Mouse (Mus musculus): ENCODE results near the gene Tmem30a. TPM values are rescaled to one million over a fixed set of nuclear protein-coding genes. Genes with fewer than 3 reads are reported as not detected.

Gene Tmem30a
- 91.2 and 108 TPM in 2 replicates for polyA plus RNA-seq (2014; fragmentation: Nextera tagmentation; extraction: Ambion mirVana)

DNA sequence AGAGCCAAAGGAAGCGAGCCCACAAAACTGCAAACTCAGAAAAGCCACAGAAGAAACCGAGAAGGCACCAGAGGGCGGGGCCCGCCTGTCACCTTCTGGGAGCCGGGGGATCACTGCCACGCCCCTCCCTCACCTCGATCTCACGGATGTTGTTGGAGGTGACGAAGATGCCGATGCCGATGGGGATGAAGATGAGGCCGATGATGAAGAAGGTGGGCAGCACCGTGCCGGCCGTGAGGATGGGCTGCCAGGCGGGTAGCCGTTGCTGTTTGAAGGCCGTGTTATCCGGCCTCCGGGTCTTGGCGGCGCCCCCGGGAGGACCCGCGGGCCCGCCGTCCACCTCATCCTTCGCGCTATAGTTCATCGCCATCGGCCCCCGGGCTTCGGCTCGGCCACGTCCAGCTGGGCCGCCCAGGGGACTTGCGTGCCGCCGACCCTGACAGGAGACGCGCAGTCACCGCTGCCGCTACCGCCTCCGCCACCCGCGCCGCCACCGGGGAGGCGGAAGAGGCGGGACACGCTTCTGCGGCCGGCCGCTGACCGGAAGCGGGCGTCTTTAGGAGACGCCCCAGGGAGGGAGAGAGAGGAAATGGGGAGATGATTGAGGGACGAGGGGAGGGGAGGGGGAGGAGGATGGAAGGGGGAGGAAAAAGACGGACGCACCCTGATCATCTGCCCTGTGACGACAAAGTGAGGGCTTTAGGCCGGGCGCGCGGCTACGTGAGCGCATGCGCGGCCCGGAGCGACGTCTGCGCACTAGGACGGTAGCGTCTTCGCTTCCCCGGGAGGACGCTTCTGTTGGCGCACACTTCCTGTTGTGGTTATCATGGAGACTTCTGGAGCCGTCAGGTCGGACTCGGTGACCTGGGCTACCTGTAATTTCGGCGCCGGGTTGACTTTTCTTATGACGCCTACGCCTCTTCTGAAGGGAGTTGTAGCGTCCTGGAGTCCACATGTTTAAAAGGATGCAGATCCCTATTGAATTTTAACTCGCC is at the start of gene Tmem30a:
Gene Tmem30a (minus strand): TSS at position 667 of the 995 bp plus-strand sequence.
- DNase-seq (ENCODE audit: low spot score, missing footprints), result peak; percentile 100
- Histone ChIP-seq H3K9me3 (ENCODE audit: control insufficient read depth, low read length) (no peaks in the 10 kb centered on the region), H3K9ac (ENCODE audit: low read length) (peak within 1 kb of the TSS; percentile 58), H3K4me2 (peak within 1 kb of the TSS; percentile 65), H3K27ac (ENCODE audit: low read depth, low read length) (peak within 1 kb of the TSS; percentile 73), H3K4me3 (ENCODE audit: low read depth, low read length) (peak within 1 kb of the TSS; percentile 79), H3K27me3 (ENCODE audit: control insufficient read depth, insufficient read depth, low read length) (no peaks in the 10 kb centered on the region), H3K4me1 (ENCODE audit: control insufficient read depth, insufficient read depth, low read length) (peaks cover 7% of the 10 kb centered on the region), H3K36me3 (ENCODE audit: control insufficient read depth, insufficient read depth, low read length) (no peaks in the 10 kb centered on the region)
- WGBS, result under 1% methylated on average over 91 of the region's 91 CpGs
- ATAC-seq (ENCODE audit: low FRiP score), result peak; percentile 97

DNA sequence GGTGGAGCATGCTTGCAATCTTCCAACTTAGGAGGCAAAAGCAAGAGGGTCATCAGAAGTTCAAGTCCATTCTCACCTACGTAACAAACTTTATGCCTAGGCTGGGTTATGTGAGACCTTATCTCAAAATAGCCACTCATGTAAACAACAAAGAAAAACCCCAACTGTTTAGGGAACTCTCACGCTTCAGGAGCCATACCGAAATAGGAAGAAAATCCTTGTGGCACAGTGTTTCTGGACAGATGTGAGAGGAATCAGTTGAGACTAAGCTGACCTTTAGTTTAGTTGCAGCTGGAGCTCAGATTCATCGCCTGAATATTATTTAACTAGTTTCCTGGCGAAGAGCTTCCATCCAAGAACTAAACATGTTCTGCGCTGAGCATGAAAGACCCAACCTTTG is 49.3 kb upstream of the Tmem30a start:
- Histone ChIP-seq H3K4me3 (ENCODE audit: low read depth, low read length) (no peak overlapping the region), H3K27me3 (ENCODE audit: control insufficient read depth, insufficient read depth, low read length) (no peaks in the 10 kb centered on the region), H3K36me3 (ENCODE audit: control insufficient read depth, insufficient read depth, low read length) (no peaks in the 10 kb centered on the region), H3K27ac (ENCODE audit: low read depth, low read length) (no peak overlapping the region), H3K4me2 (no peak overlapping the region), H3K9ac (ENCODE audit: low read length) (no peak overlapping the region), H3K4me1 (ENCODE audit: control insufficient read depth, insufficient read depth, low read length) (peaks cover 4% of the 10 kb centered on the region; the same call in 1 of the 2 replicates), H3K9me3 (ENCODE audit: control insufficient read depth, low read length) (no peaks in the 10 kb centered on the region)
- DNase-seq (ENCODE audit: low spot score, missing footprints), result no peak
- ATAC-seq (ENCODE audit: low FRiP score), result no peak
- WGBS, result 88% methylated on average over 6 of the region's 6 CpGs

DNA sequence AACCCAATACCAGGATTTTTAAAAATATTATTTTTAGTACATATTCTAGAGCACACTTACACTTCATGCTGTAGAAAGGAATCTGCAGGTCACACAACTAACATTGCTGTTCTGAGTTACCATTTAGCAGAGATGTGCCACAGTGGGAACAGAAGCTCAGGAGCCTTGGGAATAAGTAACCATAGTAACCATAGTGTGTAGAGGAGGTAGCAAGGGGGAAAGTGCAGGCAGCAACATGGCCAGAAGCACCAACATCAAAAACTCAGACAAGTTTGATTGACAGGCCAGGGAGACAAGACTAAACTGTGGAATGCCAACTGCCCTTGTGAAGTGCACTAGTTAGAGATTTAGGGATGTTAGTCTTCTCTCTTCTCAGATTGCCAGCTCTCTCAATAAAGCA is 48.7 kb upstream of the Tmem30a start:
- peak; percentile 73 for ATAC-seq (ENCODE audit: low FRiP score)
- Histone ChIP-seq H3K4me1 (ENCODE audit: control insufficient read depth, insufficient read depth, low read length) (peaks cover 4% of the 10 kb centered on the region; the same call in 1 of the 2 replicates), H3K4me3 (ENCODE audit: low read depth, low read length) (no peak overlapping the region), H3K9me3 (ENCODE audit: control insufficient read depth, low read length) (no peaks in the 10 kb centered on the region), H3K27me3 (ENCODE audit: control insufficient read depth, insufficient read depth, low read length) (no peaks in the 10 kb centered on the region), H3K36me3 (ENCODE audit: control insufficient read depth, insufficient read depth, low read length) (no peaks in the 10 kb centered on the region), H3K9ac (ENCODE audit: low read length) (no peak overlapping the region), H3K4me2 (no peak overlapping the region), H3K27ac (ENCODE audit: low read depth, low read length) (no peak overlapping the region)
- DNase-seq (ENCODE audit: low spot score, missing footprints), result peak; percentile 75

DNA sequence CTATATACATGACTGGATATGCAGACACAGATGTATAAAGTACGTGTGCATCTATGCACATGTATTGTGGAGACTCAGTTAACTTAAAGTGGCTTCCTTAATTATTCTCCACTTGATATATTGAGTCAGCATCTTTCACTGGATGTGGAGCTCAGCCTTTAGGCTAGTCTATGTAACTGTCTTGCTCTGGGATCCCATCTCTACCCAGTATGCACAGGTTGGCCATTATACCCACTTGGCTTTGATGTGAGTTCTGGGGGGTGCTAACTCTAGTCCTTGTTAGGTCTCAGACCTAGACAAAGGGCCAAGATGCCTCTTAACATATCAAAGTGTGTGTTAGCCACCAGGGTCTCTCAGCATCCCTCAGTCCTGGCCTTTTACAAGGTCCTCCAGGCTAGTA is 38.0 kb upstream of the Tmem30a start:
- H3K36me3 ChIP-seq (ENCODE audit: control insufficient read depth, insufficient read depth, low read length), result no peaks in the 10 kb centered on the region
- DNase-seq (ENCODE audit: low spot score, missing footprints) (no peak), ATAC-seq (ENCODE audit: low FRiP score) (peak; percentile 41)
- no peaks in the 10 kb centered on the region for H3K9me3 ChIP-seq (ENCODE audit: control insufficient read depth, low read length)
- H3K27ac ChIP-seq (ENCODE audit: low read depth, low read length), result no peak overlapping the region
- H3K9ac ChIP-seq (ENCODE audit: low read length), result no peak overlapping the region
- no peak overlapping the region for H3K4me3 ChIP-seq (ENCODE audit: low read depth, low read length)
- WGBS, result 77% methylated on average over 1 of the region's 1 CpGs
- H3K4me2 ChIP-seq, result no peak overlapping the region
- peaks cover 9% of the 10 kb centered on the region for H3K4me1 ChIP-seq (ENCODE audit: control insufficient read depth, insufficient read depth, low read length)
- no peaks in the 10 kb centered on the region for H3K27me3 ChIP-seq (ENCODE audit: control insufficient read depth, insufficient read depth, low read length)

DNA sequence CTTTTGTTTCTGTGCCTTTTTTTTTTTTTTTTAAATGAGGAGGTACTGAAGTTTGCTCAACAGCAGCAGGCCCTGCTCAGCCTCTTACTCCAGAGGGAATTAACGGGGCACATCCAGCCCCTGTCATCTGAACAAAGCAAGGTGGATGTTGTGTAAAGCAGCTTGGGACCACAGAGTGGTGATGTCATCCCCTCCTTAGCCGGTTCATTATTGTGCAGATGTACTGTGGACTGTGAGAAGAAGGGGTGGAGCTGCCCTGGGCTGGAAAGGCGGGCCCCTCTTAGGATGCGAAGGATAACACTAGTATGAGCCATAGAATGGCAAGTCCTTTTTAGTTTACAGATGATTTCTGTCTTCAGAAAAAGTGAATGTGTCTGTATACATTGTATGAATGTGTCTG is 37.6 kb upstream of the Tmem30a start:
- H3K9me3 ChIP-seq (ENCODE audit: control insufficient read depth, low read length), result no peaks in the 10 kb centered on the region
- H3K27ac ChIP-seq (ENCODE audit: low read depth, low read length), result peak overlapping the region; percentile 66; the same call in 1 of the 2 replicates
- H3K4me1 ChIP-seq (ENCODE audit: control insufficient read depth, insufficient read depth, low read length), result peaks cover 9% of the 10 kb centered on the region
- WGBS, result 10% methylated on average over 4 of the region's 4 CpGs
- no peak for DNase-seq (ENCODE audit: low spot score, missing footprints)
- no peaks in the 10 kb centered on the region for H3K36me3 ChIP-seq (ENCODE audit: control insufficient read depth, insufficient read depth, low read length)
- no peaks in the 10 kb centered on the region for H3K27me3 ChIP-seq (ENCODE audit: control insufficient read depth, insufficient read depth, low read length)
- H3K4me3 ChIP-seq (ENCODE audit: low read depth, low read length), result peak overlapping the region; percentile 29
- peak overlapping the region; percentile 68 for H3K9ac ChIP-seq (ENCODE audit: low read length)
- peak overlapping the region; percentile 48 for H3K4me2 ChIP-seq
- ATAC-seq (ENCODE audit: low FRiP score), result peak; percentile 97

DNA sequence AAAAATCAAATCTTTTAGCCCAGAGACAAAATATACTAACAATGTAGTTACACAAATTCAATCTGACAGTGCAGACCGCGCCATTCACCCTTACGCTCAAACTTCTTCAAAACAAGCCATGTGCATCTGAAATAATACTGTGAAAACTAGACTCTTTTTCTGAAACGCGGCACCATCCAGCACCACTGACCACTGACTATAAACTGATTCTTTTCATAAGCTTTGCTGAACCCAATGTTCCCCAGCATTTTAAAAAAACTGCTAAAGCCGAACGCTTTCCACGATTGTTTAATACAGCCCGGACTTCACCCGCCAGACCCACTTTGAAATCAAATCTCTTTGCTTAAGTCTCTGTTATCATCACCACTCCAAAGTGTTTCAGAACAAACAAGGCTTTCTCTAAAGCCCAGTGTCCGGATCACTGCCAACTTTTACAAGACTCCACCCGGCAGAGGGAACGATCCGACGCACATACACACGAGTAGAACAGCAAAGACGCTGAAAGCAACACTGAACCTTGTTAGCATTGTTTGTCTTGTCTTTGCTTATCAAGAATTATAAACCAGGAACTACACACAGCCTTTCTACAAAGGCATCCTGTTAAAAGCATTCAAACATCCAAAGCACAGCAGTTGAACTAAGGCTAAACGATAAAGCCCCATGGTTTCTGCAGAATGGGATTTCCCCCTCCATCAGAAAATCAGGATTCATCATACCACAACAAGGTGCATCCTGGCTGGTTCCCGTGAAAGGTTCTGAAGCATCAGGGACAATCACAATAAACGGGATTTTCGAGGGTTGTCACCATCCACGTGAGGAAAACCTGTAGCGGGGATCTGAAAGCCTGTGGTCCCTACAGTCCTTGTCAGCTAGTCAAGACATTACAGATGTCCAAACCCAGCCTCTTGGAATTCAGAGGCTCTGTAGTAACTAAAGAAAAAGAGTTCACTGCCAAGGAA is 36.8 kb upstream of the Tmem30a start:
- DNase-seq (ENCODE audit: low spot score, missing footprints) (peak; percentile 95), ATAC-seq (ENCODE audit: low FRiP score) (peak; percentile 36; the same call in 1 of the 2 replicates)
- H3K27ac ChIP-seq (ENCODE audit: low read depth, low read length), result peak overlapping the region; percentile 66; the same call in 1 of the 2 replicates
- peaks cover 9% of the 10 kb centered on the region for H3K4me1 ChIP-seq (ENCODE audit: control insufficient read depth, insufficient read depth, low read length)
- no peaks in the 10 kb centered on the region for H3K27me3 ChIP-seq (ENCODE audit: control insufficient read depth, insufficient read depth, low read length)
- 31% methylated on average over 23 of the region's 23 CpGs for WGBS
- H3K36me3 ChIP-seq (ENCODE audit: control insufficient read depth, insufficient read depth, low read length), result no peaks in the 10 kb centered on the region
- H3K9ac ChIP-seq (ENCODE audit: low read length), result peak overlapping the region; percentile 68
- peak overlapping the region; percentile 48 for H3K4me2 ChIP-seq
- peak overlapping the region; percentile 29 for H3K4me3 ChIP-seq (ENCODE audit: low read depth, low read length)
- H3K9me3 ChIP-seq (ENCODE audit: control insufficient read depth, low read length), result no peaks in the 10 kb centered on the region

DNA sequence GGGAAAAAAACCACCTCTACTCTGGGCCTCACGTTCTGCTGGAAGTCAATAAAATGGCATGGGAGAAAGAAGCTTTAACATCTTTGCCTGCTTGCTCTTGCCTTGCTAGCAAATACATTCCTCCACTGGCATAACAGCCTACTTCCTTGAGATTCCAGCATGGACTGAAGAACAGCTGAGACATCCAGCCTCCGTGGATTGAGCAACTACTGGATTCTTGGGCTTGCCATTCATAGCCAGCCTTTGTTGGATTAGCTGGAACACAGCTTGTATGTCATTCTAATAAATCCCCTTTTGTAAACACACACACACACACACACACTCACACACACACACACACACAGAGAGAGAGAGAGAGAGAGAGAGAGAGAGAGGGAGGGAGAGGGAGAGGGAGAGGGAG is 33.8 kb upstream of the Tmem30a start:
- 43% methylated on average over 2 of the region's 2 CpGs for WGBS
- Histone ChIP-seq H3K27ac (ENCODE audit: low read depth, low read length) (no peak overlapping the region), H3K36me3 (ENCODE audit: control insufficient read depth, insufficient read depth, low read length) (no peaks in the 10 kb centered on the region), H3K9me3 (ENCODE audit: control insufficient read depth, low read length) (no peaks in the 10 kb centered on the region), H3K4me2 (no peak overlapping the region), H3K9ac (ENCODE audit: low read length) (no peak overlapping the region), H3K4me3 (ENCODE audit: low read depth, low read length) (no peak overlapping the region), H3K4me1 (ENCODE audit: control insufficient read depth, insufficient read depth, low read length) (peaks cover 17% of the 10 kb centered on the region), H3K27me3 (ENCODE audit: control insufficient read depth, insufficient read depth, low read length) (no peaks in the 10 kb centered on the region)
- no peak for ATAC-seq (ENCODE audit: low FRiP score)
- DNase-seq (ENCODE audit: low spot score, missing footprints), result no peak

DNA sequence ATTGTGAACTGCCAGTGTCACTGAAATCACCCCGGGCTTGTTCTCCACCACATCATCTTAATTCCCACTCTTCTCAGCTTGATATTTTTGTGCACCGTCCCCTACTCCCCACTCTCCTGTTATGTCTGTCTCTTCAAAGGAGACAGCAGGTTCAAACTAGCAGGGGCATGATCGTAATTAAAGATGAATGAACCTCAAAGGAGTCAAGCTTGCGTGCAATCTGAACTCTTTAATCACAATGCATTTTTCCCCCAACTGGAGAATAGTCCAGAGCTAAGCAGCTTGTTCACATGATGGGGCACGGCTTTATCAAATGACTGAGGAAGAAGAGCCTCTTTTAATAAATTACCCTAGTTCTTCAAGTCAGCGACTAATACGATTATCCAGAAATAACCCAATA is 32.2 kb upstream of the Tmem30a start:
- peak; percentile 26; the same call in 1 of the 2 replicates for ATAC-seq (ENCODE audit: low FRiP score)
- 17% methylated on average over 7 of the region's 7 CpGs for WGBS
- Histone ChIP-seq H3K9me3 (ENCODE audit: control insufficient read depth, low read length) (no peaks in the 10 kb centered on the region), H3K27me3 (ENCODE audit: control insufficient read depth, insufficient read depth, low read length) (no peaks in the 10 kb centered on the region), H3K4me1 (ENCODE audit: control insufficient read depth, insufficient read depth, low read length) (peaks cover 8% of the 10 kb centered on the region), H3K27ac (ENCODE audit: low read depth, low read length) (no peak overlapping the region), H3K4me2 (no peak overlapping the region), H3K4me3 (ENCODE audit: low read depth, low read length) (no peak overlapping the region), H3K36me3 (ENCODE audit: control insufficient read depth, insufficient read depth, low read length) (no peaks in the 10 kb centered on the region), H3K9ac (ENCODE audit: low read length) (no peak overlapping the region)
- peak; percentile 86 for DNase-seq (ENCODE audit: low spot score, missing footprints)
